Mouse (Mus musculus) CH12.LX (cell line): ENCODE results near the gene Csl. TPM values are rescaled to one million over a fixed set of nuclear protein-coding genes. Genes with fewer than 3 reads are reported as not detected.

Source experiments
- DNase-seq: peaks from one replicate; pipeline ENCODE4 v3.0.0-alpha.2; 2013; ENCODE audit errors: extremely low read depth
- H3K27ac ChIP-seq: 2 replicates; pipeline ENCODE4 v1.5.1; 2012; ENCODE audit warnings: low read depth, mild to moderate bottlenecking, control low read depth, moderate library complexity; ENCODE audit not compliant: insufficient read depth
- H3K27me3 ChIP-seq: replicated peaks from 2 replicates; pipeline ENCODE3; 2012; ENCODE audit warnings: inconsistent platforms
- H3K36me3 ChIP-seq, 2 experiments: replicated peaks in 1 of 2; 2 replicates each; pipeline versions ENCODE3 to v1.6.1; 2012; ENCODE audit warnings: inconsistent platforms in 1 of 2, low read length in 1 of 2, mild to moderate bottlenecking in 1 of 2, mixed read lengths in 1 of 2, moderate library complexity in 1 of 2; ENCODE audit not compliant: control insufficient read depth in 1 of 2, insufficient read depth in 1 of 2
- H3K4me1 ChIP-seq, 2 experiments: 2 replicates each; pipeline ENCODE4 v1.6.1; 2012; ENCODE audit warnings: inconsistent platforms in 1 of 2, moderate library complexity in 1 of 2; ENCODE audit not compliant: insufficient read depth in 2 of 2, control insufficient read depth in 1 of 2
- H3K4me2 ChIP-seq: 2 replicates; pipeline ENCODE4 v1.6.1; 2012; ENCODE audit warnings: low read depth, mild to moderate bottlenecking, control low read depth; ENCODE audit not compliant: poor library complexity, insufficient read depth, severe bottlenecking
- H3K4me3 ChIP-seq, 3 experiments: fragments of 150-350 bp in 1 of 3; sonication (generic) in 1 of 3; replicated peaks in 1 of 3; 2 replicates each; pipeline versions ENCODE3 to v1.5.1; 2011 to 2012; ENCODE audit warnings: low read depth in 2 of 3, low read length in 2 of 3, mild to moderate bottlenecking in 2 of 3, moderate library complexity in 2 of 3, control low read depth in 1 of 3, improper control_type of control experiment in 1 of 3, inconsistent platforms in 1 of 3, mixed read lengths in 1 of 3; ENCODE audit not compliant: poor library complexity in 1 of 3
- H3K79me2 ChIP-seq: replicated peaks from 2 replicates; pipeline ENCODE4 v1.6.1; 2012; ENCODE audit warnings: mild to moderate bottlenecking, moderate library complexity; ENCODE audit not compliant: control insufficient read depth, poor library complexity, insufficient read depth, severe bottlenecking; ENCODE audit errors: extremely low read depth
- H3K9ac ChIP-seq: 2 replicates; pipeline ENCODE4 v1.6.1; 2012; ENCODE audit warnings: low read depth, mild to moderate bottlenecking, control low read depth, moderate library complexity; ENCODE audit not compliant: insufficient read depth
- H3K9me3 ChIP-seq: replicated peaks from 2 replicates; pipeline ENCODE3; 2012; ENCODE audit warnings: low read length, inconsistent platforms, mixed read lengths
- BHLHE40 ChIP-seq: IDR thresholded peaks from 2 replicates; pipeline ENCODE4 v1.6.1; 2011; ENCODE audit warnings: mild to moderate bottlenecking, low read depth, low read length, improper control_type of control experiment
- CHD2 ChIP-seq: IDR thresholded peaks from 2 replicates; pipeline ENCODE4 v1.6.1; 2011; ENCODE audit warnings: low read length, improper control_type of control experiment
- ETS1 ChIP-seq: conservative IDR thresholded peaks from 2 replicates; pipeline ENCODE4 v1.6.1; 2012; ENCODE audit warnings: low read depth, mild to moderate bottlenecking, inconsistent platforms, low read length, improper control_type of control experiment, moderate library complexity
- HCFC1 ChIP-seq: IDR thresholded peaks from 2 replicates; pipeline ENCODE4 v1.6.1; 2012; ENCODE audit warnings: low read depth, mild to moderate bottlenecking, inconsistent platforms, low read length, improper control_type of control experiment
- IRF4 ChIP-seq: IDR thresholded peaks from 2 replicates; pipeline ENCODE4 v1.6.1; 2014; ENCODE audit warnings: low read depth, mild to moderate bottlenecking, inconsistent platforms, low read length, improper control_type of control experiment
- JUN ChIP-seq: IDR thresholded peaks from 2 replicates; pipeline ENCODE4 v1.6.1; 2011; ENCODE audit warnings: low read depth, mild to moderate bottlenecking, low read length, improper control_type of control experiment, moderate library complexity; ENCODE audit not compliant: insufficient read depth
- MAX ChIP-seq: IDR thresholded peaks from 2 replicates; pipeline ENCODE4 v1.6.1; 2011; ENCODE audit warnings: low read length, improper control_type of control experiment
- MAZ ChIP-seq: IDR thresholded peaks from 2 replicates; pipeline ENCODE4 v1.6.1; 2012; ENCODE audit warnings: low read depth, mild to moderate bottlenecking, inconsistent platforms, low read length, improper control_type of control experiment, moderate library complexity
- MYC ChIP-seq: IDR thresholded peaks from 2 replicates; pipeline ENCODE4 v1.6.1; 2011; ENCODE audit warnings: low read depth, mild to moderate bottlenecking, improper control_type of control experiment, low read length
- NRF1 ChIP-seq: IDR thresholded peaks from 2 replicates; pipeline ENCODE4 v1.6.1; 2014; ENCODE audit warnings: low read depth, mild to moderate bottlenecking, inconsistent platforms, low read length, improper control_type of control experiment, moderate library complexity
- PAX5 ChIP-seq: IDR thresholded peaks from 2 replicates; pipeline ENCODE4 v1.6.1; 2012; ENCODE audit warnings: low read length, inconsistent platforms, mixed read lengths
- POLR2AphosphoS2 ChIP-seq: IDR thresholded peaks from 2 replicates; pipeline ENCODE4 v1.6.1; 2011; ENCODE audit warnings: low read depth, low read length, improper control_type of control experiment
- RAD21 ChIP-seq: IDR thresholded peaks from 2 replicates; pipeline ENCODE4 v1.6.1; 2011; ENCODE audit warnings: low read depth, mild to moderate bottlenecking, low read length, improper control_type of control experiment, moderate library complexity
- RCOR1 ChIP-seq: conservative IDR thresholded peaks from 2 replicates; pipeline ENCODE4 v1.6.1; 2012; ENCODE audit warnings: low read depth, mild to moderate bottlenecking, inconsistent platforms, low read length, improper control_type of control experiment
- TBP ChIP-seq: conservative IDR thresholded peaks from 2 replicates; pipeline ENCODE4 v1.6.1; 2011; ENCODE audit warnings: low read depth, low read length, improper control_type of control experiment
- UBTF ChIP-seq: IDR thresholded peaks from 2 replicates; pipeline ENCODE4 v1.6.1; 2012; ENCODE audit warnings: low read depth, mild to moderate bottlenecking, inconsistent platforms, low read length, improper control_type of control experiment, moderate library complexity
- ZNF384 ChIP-seq: IDR thresholded peaks from 2 replicates; pipeline ENCODE4 v1.6.1; 2012; ENCODE audit warnings: low read depth, low read length, improper control_type of control experiment, inconsistent platforms
- dilution Hi-C: fragments of 300-500 bp; cut with MboI; formaldehyde crosslinking; loops from 2 replicates; pipeline ENCODE4 v1.14.3; 2020; ENCODE audit warnings: low sequenced_read_pairs; ENCODE audit not compliant: extremely low pct_unique_long_range_greater_than_20kb, extremely low pct_ligation_motif_present
- in situ Hi-C: fragments of 300-500 bp; cut with MboI; formaldehyde crosslinking; loops from 3 replicates; pipeline ENCODE4 v1.14.3; 2019; ENCODE audit warnings: low sequenced_read_pairs, low pct_ligation_motif_present, low pct_unique_long_range_greater_than_20kb, mixed read lengths
- polyA plus RNA-seq: library from polyadenylated mRNA; unstranded; fragments of >175 nt; gene quantifications from 2 replicates; pipeline ENCODE4 v1.2.1, GENCODE M21; 2012; ENCODE audit warnings: low read depth; ENCODE audit not compliant: insufficient read length
- total RNA-seq, 2 experiments: library from RNA; depleted of rRNA; stranded (reverse); fragments of 300-350 nt in 1 of 2; fragments of >200 nt in 1 of 2; gene quantifications; 2 replicates each; pipeline ENCODE4 v1.2.3; 2012 to 2014

Gene Csl
- total and polyA plus RNA-seq, 3 experiments: 0.13 to 0.28 TPM; not detected in 1

DNA sequence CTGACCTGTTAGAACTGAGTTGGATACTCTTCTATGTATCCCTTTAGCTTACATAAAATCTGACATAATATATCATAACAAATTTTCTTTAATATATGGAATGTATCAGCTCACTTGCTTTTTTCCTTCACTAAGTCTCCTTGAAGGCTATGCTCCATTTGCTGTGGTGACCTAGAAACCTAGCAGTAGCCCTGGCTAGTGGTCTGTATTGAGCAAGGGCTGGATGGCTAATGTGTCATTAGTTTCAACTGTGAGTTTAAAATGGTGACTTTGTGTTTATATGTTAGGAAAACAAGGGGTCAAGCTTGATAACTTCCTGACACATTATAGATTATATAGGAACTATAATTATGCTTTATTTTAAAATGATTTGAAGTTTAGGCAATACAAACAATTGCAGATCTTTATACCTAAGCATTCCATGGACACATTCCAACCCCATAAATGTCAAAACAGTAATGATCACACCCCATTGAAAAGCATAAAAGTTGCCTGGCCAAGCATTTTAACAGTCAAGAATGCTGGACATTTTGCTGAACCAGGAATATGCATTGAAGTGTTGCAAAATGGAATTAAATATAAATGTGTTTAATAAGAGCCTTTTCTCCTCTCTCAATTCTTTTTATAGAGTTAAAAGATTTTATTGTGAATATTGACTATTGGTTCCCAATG lies 17.7 kb downstream of the Csl start:
- Histone ChIP-seq H3K79me2 (no peaks in the 10 kb centered on the region), H3K9ac (no peak overlapping the region), H3K27me3 (no peaks in the 10 kb centered on the region), H3K4me3 (no peak overlapping the region), H3K27ac (no peak overlapping the region), H3K4me1 (no peaks in the 10 kb centered on the region), H3K36me3 (no peaks in the 10 kb centered on the region), H3K4me2 (no peak overlapping the region), H3K9me3 (peaks cover 10% of the 10 kb centered on the region)
- in situ Hi-C loops: no loop called here
- TF ChIP-seq MAX: no peak
- TF ChIP-seq MAZ: no peak
- no peak for TF ChIP-seq UBTF
- no peak for TF ChIP-seq HCFC1
- TF ChIP-seq TBP: no peak
- no peak for TF ChIP-seq PAX5
- no peak for TF ChIP-seq NRF1
- no peak for TF ChIP-seq POLR2AphosphoS2
- dilution Hi-C loops: no loop called here
- DNase-seq: no peak

DNA sequence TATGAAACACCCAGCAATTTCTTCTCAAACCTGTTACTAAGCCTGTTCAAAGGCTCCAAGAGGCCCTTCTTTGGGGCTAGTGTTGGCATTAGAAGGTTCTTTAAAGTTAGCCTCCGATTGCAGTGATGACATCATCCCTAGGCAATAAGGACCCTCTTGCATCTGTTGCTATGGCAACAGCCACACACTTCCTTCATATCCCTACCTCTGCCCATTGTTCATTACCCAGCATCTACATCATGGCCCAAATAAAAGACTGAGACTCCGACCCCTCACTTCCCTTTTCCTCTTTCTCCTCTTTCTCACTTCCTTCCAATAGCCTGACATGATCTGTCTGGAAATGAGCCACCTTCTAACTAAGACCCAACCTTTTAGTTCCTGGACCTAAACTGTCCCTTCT lies 46.3 kb downstream of the Csl start:
- in situ Hi-C loops: no loop called here
- H3K9ac ChIP-seq: no peak overlapping the region
- no peaks in the 10 kb centered on the region for H3K79me2 ChIP-seq
- H3K9me3 ChIP-seq: peaks cover 42% of the 10 kb centered on the region
- no peak for TF ChIP-seq JUN
- TF ChIP-seq, all 38 proteins: peak for 0
- no peak overlapping the region for H3K27ac ChIP-seq
- no peak for DNase-seq
- H3K36me3 ChIP-seq: no peaks in the 10 kb centered on the region
- H3K4me1 ChIP-seq: no peaks in the 10 kb centered on the region
- H3K4me2 ChIP-seq: no peak overlapping the region
- no peak overlapping the region for H3K4me3 ChIP-seq
- dilution Hi-C loops: no loop called here
- no peaks in the 10 kb centered on the region for H3K27me3 ChIP-seq

DNA sequence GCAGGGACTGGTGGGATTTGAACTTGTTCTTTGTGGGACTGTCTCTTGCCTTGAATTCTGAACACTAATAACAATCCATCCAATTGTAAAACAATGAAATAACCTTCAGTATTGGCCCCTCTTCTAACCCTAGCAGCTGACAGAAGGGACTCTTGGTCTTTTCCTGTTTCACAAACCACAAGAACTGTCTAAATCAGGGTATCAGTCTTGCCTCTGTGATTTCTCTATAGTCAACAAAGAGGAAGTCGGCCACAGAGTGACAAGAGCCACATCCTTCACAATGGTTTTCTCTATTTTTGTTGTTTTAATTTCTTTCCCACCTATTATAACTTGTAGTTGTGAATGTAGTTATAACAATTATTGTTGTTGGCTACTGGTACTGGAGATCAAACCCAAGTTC lies 47.9 kb downstream of the Csl start:
- no peak for DNase-seq
- H3K9me3 ChIP-seq: peaks cover 39% of the 10 kb centered on the region
- no peaks in the 10 kb centered on the region for H3K36me3 ChIP-seq
- H3K27me3 ChIP-seq: no peaks in the 10 kb centered on the region
- H3K4me3 ChIP-seq: no peak overlapping the region
- dilution Hi-C loops: no loop called here
- H3K4me2 ChIP-seq: no peak overlapping the region
- H3K9ac ChIP-seq: no peak overlapping the region
- in situ Hi-C loops: no loop called here
- no peak overlapping the region for H3K27ac ChIP-seq
- TF ChIP-seq ZNF384 (no peak), CHD2 (no peak), BHLHE40 (no peak), RAD21 (no peak), MYC (no peak), ETS1 (no peak), RCOR1 (no peak), PAX5 (no peak), HCFC1 (no peak), IRF4 (no peak)
- H3K79me2 ChIP-seq: no peaks in the 10 kb centered on the region
- H3K4me1 ChIP-seq: no peaks in the 10 kb centered on the region
